Mouse (Mus musculus) lung, adult 10 weeks (tissue): ENCODE measurements around the gene Smarcb1. TPM values are rescaled to one million over a fixed set of nuclear protein-coding genes. Genes with fewer than 3 reads are reported as not detected.

Experiments
- polyA plus RNA-seq: library from polyadenylated mRNA; stranded (reverse); fragments of 350-450 nt; fragmentation: Illumina TruSeq; extraction: RNeasy Lipid Tissue Mini Kit (QIAGEN cat#74804); gene quantifications from one replicate; pipeline ENCODE4 v1.2.3, GENCODE M21; 2014; ENCODE audit warnings: low read depth, low replicate concordance; ENCODE audit not compliant: insufficient read depth

Gene Smarcb1
- polyA plus RNA-seq: 48.8 TPM

GRCm38 (mm10) chr10:75921026-75921725 lies at the start of gene Smarcb1:
TSS of gene Smarcb1 (minus strand) at chr10:75921617.

GRCm38 (mm10) chr10:75954381-75954811 lies 33.0 kb upstream of the Smarcb1 start, which contains the start of gene Gm5134:
TSS of gene Gm5134 (plus strand) at chr10:75954514.

DNA sequence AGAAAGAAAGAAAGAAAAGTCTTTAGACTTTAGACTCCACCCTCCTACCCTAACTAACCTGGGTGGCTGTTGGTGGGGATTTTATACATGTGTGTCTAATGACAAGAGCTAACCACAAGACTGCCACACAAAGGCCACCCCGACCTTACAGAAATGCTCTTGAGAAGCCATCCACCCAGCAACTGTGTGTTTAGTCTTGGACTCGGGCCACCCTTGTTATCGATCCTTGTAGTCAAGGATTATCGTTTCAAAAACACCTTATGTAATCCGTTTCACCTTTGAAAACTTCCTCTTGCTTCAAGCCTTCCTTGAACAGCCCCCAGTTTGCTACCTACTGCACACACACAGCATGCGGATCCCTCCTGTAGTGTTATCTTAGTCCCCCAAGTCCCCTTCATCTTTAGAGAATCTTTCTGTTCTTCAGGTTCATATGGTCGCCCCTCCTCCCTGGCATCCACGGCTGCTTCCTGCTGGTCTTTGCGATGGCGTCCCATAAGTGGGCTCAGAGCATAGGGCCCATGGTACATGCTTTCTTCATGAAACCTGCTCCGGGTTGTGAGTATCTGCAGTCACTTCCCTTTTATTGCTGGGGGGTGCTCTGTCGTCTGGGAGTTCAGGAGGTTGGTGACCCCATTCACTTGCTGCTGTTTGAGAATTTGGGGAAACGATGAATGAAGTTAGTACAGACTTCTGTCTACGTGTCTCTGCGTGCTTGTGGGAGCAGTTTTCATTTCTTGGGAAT lies 21.5 kb upstream of the Smarcb1 start, which contains the start of gene Vpreb3:
Gene Vpreb3 (plus strand): TSS at position 322 of the 742 bp plus-strand sequence.

DNA sequence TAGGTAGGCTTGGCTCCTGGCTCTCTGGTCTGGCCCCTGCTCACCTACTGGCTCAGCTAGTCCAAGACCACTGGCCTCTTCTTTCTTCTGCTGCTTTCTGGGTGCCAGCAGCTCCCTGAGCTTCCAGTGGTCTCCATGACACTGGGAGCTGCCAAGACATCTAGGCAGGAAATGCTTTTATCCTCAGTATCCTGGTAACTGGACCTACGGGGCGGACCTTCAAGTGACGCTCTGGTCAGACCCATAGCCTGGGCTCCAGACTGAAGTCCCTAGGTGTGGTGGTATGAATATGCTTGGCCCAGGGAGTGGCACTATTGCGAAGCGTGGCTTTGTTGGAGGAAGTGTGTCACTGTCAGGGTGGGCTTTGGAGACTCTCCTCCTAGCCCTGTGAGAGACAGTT lies 19.1 kb upstream of the Smarcb1 start, which contains the start of gene Gm867:
Gene Gm867 (minus strand): TSS at position 153 of the 400 bp plus-strand sequence.

GRCm38 (mm10) chr10:75935680-75936541 lies 14.5 kb upstream of the Smarcb1 start, which contains the start of gene Mmp11:
TSS of gene Mmp11 (minus strand) at chr10:75936496.

GRCm38 (mm10) chr10:75932891-75933290 lies 11.5 kb upstream of the Smarcb1 start, which contains the start of gene Chchd10:
TSS of gene Chchd10 (plus strand) at chr10:75933130.

DNA sequence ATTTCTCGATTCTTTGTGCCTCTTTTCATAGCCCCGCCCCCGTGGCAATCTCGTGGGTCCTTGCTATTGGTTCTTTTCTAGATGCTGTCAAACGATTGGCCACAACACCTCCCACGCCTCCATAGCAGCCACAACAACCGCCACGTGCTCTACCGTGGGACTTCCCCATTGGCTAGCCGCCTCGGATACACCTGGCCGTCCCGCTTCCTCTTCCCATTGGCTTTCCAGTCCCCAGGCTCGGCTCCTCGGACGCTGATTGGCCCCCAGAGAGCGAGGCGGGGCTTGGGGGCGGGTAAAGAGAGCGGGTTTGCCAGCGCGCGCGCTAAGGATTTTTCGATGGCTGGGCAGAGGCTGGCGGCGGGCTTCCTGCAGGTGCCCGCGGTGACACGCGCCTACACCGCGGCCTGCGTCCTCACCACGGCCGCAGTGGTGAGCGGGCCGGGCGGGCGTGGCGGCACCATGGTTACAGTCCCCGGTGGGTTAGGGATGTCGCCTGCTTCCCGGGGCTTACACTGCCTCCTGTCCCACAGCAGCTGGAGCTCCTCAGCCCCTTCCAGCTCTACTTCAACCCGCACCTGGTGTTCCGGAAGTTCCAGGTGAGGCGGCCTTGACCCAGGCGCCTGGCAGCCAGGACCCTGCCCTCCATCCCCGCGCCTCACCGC lies 28.2 kb downstream of the Smarcb1 start, which contains the start of gene Derl3:
Gene Derl3 (plus strand): TSS at position 325 of the 662 bp plus-strand sequence.

GRCm38 (mm10) chr10:75859786-75860470 lies 61.5 kb downstream of the Smarcb1 start, which contains the start of gene Mif:
TSS of gene Mif (minus strand) at chr10:75860240.

Other genes starting within 250 kb of the Smarcb1 start
- gene Cabin1, start 157.3 kb downstream of the Smarcb1 start, polyA plus RNA-seq: 11.5 TPM
- gene Ddt, start 148.2 kb downstream of the Smarcb1 start, polyA plus RNA-seq: 109 TPM
- gene Gm20441, start 140.7 kb downstream of the Smarcb1 start, polyA plus RNA-seq: not detected
- 31.9 TPM for gene Gstt3, start 140.2 kb downstream of the Smarcb1 start, polyA plus RNA-seq
- 119 TPM for gene Gstt1, start 123.0 kb downstream of the Smarcb1 start, polyA plus RNA-seq
- not detected for gene Gstt4, start 99.1 kb downstream of the Smarcb1 start, polyA plus RNA-seq
- 32.5 TPM for gene Gstt2, start 84.2 kb downstream of the Smarcb1 start, polyA plus RNA-seq
- gene Mif, start 61.4 kb downstream of the Smarcb1 start, polyA plus RNA-seq: 126 TPM
- gene Derl3, start 28.2 kb downstream of the Smarcb1 start, polyA plus RNA-seq: 3.0 TPM
- 224 TPM for gene Chchd10, start 11.5 kb upstream of the Smarcb1 start, polyA plus RNA-seq
- 22.1 TPM for gene Mmp11, start 14.9 kb upstream of the Smarcb1 start, polyA plus RNA-seq
- gene Gm867, start 19.1 kb upstream of the Smarcb1 start, polyA plus RNA-seq: 13.9 TPM
- 44.9 TPM for gene Vpreb3, start 21.4 kb upstream of the Smarcb1 start, polyA plus RNA-seq
- gene Gm5134, start 32.9 kb upstream of the Smarcb1 start, polyA plus RNA-seq: not detected
- gene Zfp280b, start 111.0 kb upstream of the Smarcb1 start, polyA plus RNA-seq: 2.9 TPM
- not detected for gene Slc5a4b, start 189.3 kb upstream of the Smarcb1 start, polyA plus RNA-seq
- not detected for gene Slc5a4a, start 225.8 kb upstream of the Smarcb1 start, polyA plus RNA-seq